Mouse (Mus musculus) lung, embryonic 14.5 days (tissue): Measurements from ENCODE around the gene Selenom. TPM values are rescaled to one million over a fixed set of nuclear protein-coding genes. Genes with fewer than 3 reads are reported as not detected.

Experiments
- ATAC-seq: fragments of 200-750 bp; cut with Nextera tagmentation; 2 replicates; pipeline ENCODE4 v1.8.0; 2017; ENCODE audit warnings: mild to moderate bottlenecking, moderate TSS enrichment, moderate library complexity; ENCODE audit not compliant: insufficient read depth
- DNase-seq: peaks from one replicate; pipeline ENCODE4 v3.0.0-alpha.2; 2015
- H3K27ac ChIP-seq: fragments of 300-500 bp; sonication (generic); 2 replicates; pipeline ENCODE4 v1.5.1; 2014; ENCODE audit warnings: low read depth, mild to moderate bottlenecking, moderate library complexity
- H3K27me3 ChIP-seq: fragments of 300-500 bp; sonication (generic); 2 replicates; pipeline ENCODE4 v1.6.1; 2014; ENCODE audit warnings: low read length, control low read depth; ENCODE audit not compliant: insufficient read depth
- H3K36me3 ChIP-seq: fragments of 300-500 bp; sonication (generic); 2 replicates; pipeline ENCODE4 v1.6.1; 2014; ENCODE audit warnings: control low read depth; ENCODE audit not compliant: insufficient read depth
- H3K4me1 ChIP-seq: fragments of 300-500 bp; sonication (generic); 2 replicates; pipeline ENCODE4 v1.6.1; 2014; ENCODE audit warnings: antibody characterized with exemption, control low read depth; ENCODE audit not compliant: insufficient read depth
- H3K4me2 ChIP-seq: fragments of 300-500 bp; sonication (generic); 2 replicates; pipeline ENCODE4 v1.6.1; 2014; ENCODE audit warnings: mild to moderate bottlenecking
- H3K4me3 ChIP-seq: fragments of 300-500 bp; sonication (generic); 2 replicates; pipeline ENCODE4 v1.5.1; 2014; ENCODE audit warnings: low read depth, low read length
- H3K9ac ChIP-seq: fragments of 300-500 bp; sonication (generic); 2 replicates; pipeline ENCODE4 v1.6.1; 2014
- H3K9me3 ChIP-seq: fragments of 300-500 bp; sonication (generic); 2 replicates; pipeline ENCODE4 v1.6.1; 2016; ENCODE audit warnings: low read depth, low read length, control low read depth
- CTCF ChIP-seq: IDR thresholded peaks from 2 replicates; pipeline ENCODE4 v1.5.1; 2016; ENCODE audit warnings: antibody characterized with exemption, low read depth
- WGBS: fragments of 180-500 bp; shearing (Covaris S2); extraction: QIAGEN DNeasy Blood & Tissue Kit; methylation state at CpG from one replicate; pipeline ENCODE4 v1.1.7; 2014; 5-methylcytosine and 5-hydroxymethylcytosine counted together
- polyA plus RNA-seq: library from polyadenylated mRNA; unstranded; fragments of >200 nt; fragmentation: Nextera tagmentation; extraction: Ambion mirVana; gene quantifications from 2 replicates; pipeline ENCODE4 v1.2.1, GENCODE M21; 2014

Gene Selenom
- polyA plus RNA-seq, 1 experiment from 2014 or later = 100 TPM

DNA sequence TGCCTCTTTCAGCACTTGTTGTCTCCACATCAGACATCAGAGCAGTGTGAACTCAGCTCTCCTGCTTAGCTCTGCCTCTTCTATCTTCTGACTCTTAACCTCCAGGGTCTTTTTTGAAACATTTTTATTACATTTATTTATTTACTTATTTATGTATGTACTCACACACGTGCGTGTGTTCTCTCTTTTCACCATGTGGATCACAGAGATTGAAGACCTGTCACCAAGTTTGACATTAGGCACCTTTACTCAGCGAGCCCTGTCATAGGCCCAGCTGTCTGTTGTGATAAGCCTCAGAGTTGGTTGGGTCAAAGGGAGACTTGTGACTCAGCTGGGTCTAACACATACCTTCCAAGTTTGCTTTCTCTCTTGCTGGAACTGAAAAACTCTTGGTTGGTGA lies 43.4 kb downstream of the Selenom start:
- no peak overlapping the region for H3K27ac ChIP-seq
- no peak for TF ChIP-seq CTCF

DNA sequence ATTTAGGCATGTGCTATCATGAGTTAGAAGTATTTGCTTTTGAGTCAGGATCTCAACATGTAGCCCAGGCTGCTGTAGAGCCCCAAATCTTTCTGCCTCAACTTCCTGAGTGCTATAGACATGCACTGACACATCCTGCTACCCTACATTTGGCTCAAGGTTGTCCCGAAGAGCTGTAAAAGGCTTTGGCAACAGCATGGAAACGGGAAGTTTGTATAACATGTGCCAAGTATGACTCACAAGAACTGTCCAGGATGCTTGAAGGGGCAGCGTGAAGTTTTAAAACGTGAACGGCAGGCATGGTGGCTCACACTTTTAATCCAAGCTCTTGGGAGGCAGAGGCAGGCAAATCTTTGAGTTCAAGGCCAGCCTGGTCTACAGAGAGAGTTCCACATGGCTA lies 45.7 kb downstream of the Selenom start:
- Histone ChIP-seq H3K36me3 (no peaks in the 10 kb centered on the region), H3K27me3 (no peaks in the 10 kb centered on the region), H3K4me3 (no peak overlapping the region), H3K4me2 (no peak overlapping the region), H3K9ac (no peak overlapping the region), H3K27ac (peak overlapping the region; percentile 30; the same call in 1 of the 2 replicates), H3K9me3 (no peaks in the 10 kb centered on the region), H3K4me1 (peaks cover 4% of the 10 kb centered on the region; the same call in 1 of the 2 replicates)
- 37% methylated on average over 5 of the region's 5 CpGs for WGBS
- ATAC-seq = peak; percentile 38; the same call in 1 of the 2 replicates
- TF ChIP-seq CTCF = no peak
- DNase-seq = peak; percentile 75

More for the DNA sequence above, 43.4 kb downstream of the Selenom start:
- 32% methylated on average over 3 of the region's 3 CpGs for whole genome bisulfite sequencing
- ATAC-seq (no peak), DNase-seq (no peak)
- Histone ChIP-seq H3K36me3 (no peaks in the 10 kb centered on the region), H3K9ac (no peak overlapping the region), H3K4me2 (no peak overlapping the region), H3K27me3 (no peaks in the 10 kb centered on the region), H3K9me3 (no peaks in the 10 kb centered on the region), H3K4me1 (no peaks in the 10 kb centered on the region), H3K4me3 (no peak overlapping the region)

DNA sequence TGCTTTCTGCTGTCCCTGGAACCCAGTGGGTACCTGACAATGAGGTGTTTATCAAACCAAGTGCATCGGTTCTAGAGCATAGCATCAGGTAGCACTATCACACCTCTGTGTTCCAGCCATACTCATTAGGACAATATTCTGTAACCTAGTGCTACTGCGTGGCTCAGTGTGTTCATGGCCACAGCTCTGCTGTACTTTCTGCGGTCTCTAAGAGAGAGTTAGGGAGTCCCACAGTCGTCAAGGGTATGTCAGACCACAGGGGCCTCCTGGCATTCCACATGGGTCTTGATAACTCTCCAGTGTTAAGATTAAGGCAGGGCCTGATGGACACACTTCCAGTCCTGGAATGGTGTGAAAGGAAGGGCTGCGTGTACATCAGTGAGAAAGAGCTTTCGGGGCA lies 49.4 kb downstream of the Selenom start:
- WGBS = 81% methylated on average over 6 of the region's 6 CpGs
- Histone ChIP-seq H3K9me3 (no peaks in the 10 kb centered on the region), H3K4me1 (peaks cover 4% of the 10 kb centered on the region; the same call in 1 of the 2 replicates), H3K27ac (no peak overlapping the region), H3K27me3 (no peaks in the 10 kb centered on the region), H3K4me2 (no peak overlapping the region), H3K4me3 (no peak overlapping the region), H3K36me3 (no peaks in the 10 kb centered on the region), H3K9ac (no peak overlapping the region)
- no peak for TF ChIP-seq CTCF
- ATAC-seq (no peak), DNase-seq (no peak)

DNA sequence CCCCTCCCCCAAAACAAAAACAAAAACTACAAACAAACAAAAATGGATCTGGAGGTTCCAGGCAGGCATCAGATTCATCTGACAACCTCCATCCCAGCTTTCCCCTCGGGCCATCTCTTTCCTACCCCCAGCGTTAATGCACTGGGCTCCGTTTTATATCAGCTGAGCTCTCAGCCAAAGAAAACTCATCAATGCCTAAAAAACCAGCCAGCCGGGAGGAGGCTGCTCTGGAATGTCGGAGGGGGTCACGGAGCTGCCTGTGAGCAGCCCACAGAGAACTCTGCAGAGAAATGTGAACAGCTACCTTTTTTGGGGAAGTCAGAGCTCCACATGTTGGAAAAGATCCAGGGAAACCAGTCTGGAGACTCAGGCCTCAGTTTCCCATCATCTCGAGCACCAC lies 50.0 kb downstream of the Selenom start:
- Histone ChIP-seq H3K9me3 (no peaks in the 10 kb centered on the region), H3K36me3 (no peaks in the 10 kb centered on the region), H3K4me2 (no peak overlapping the region), H3K4me3 (no peak overlapping the region), H3K4me1 (peaks cover 4% of the 10 kb centered on the region; the same call in 1 of the 2 replicates), H3K27ac (peak overlapping the region; percentile 80), H3K9ac (no peak overlapping the region), H3K27me3 (no peaks in the 10 kb centered on the region)
- DNase-seq (peak; percentile 64), ATAC-seq (peak; percentile 29; the same call in 1 of the 2 replicates)
- no peak for TF ChIP-seq CTCF
- 23% methylated on average over 7 of the region's 7 CpGs for WGBS

DNA sequence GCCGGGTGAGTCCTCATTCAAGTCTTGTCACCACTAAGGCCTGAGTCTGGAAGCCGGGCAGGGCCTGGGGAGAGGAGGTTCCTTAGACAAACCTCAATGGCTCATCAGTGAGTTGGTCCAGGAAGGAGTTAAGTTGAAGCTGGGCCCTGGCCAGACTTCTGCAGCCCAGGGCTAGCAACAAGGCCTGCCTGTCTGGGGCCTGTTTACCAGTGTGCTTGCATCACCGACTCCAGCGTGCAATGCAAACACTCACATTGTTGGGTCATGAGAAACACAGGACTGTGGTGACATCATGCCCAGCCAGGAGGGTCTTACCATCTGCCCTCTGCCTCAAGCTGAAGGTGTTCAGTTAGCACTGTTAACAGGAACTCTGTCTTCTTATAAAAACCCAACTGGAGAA lies 51.5 kb downstream of the Selenom start:
- no peak overlapping the region for H3K4me3 ChIP-seq
- TF ChIP-seq CTCF = no peak
- H3K9me3 ChIP-seq = no peaks in the 10 kb centered on the region
- H3K36me3 ChIP-seq = no peaks in the 10 kb centered on the region
- H3K27me3 ChIP-seq = no peaks in the 10 kb centered on the region
- ATAC-seq (peak; percentile 60; the same call in 1 of the 2 replicates), DNase-seq (peak; percentile 64)
- peaks cover 4% of the 10 kb centered on the region; the same call in 1 of the 2 replicates for H3K4me1 ChIP-seq
- peak overlapping the region; percentile 65 for H3K27ac ChIP-seq
- H3K9ac ChIP-seq = no peak overlapping the region
- WGBS = 40% methylated on average over 4 of the region's 4 CpGs
- H3K4me2 ChIP-seq = no peak overlapping the region

Other genes with a start within 250 kb of the Selenom start
- 237 and 245 TPM in 2 replicates for gene Drg1, start 248.3 kb upstream of the Selenom start, polyA plus RNA-seq
- gene Patz1, start 225.8 kb upstream of the Selenom start, polyA plus RNA-seq = 60.7 and 61.3 TPM in 2 replicates
- gene Pik3ip1, start 184.3 kb upstream of the Selenom start, polyA plus RNA-seq = 6.4 and 8.5 TPM in 2 replicates
- 45.3 and 49.1 TPM in 2 replicates for gene Limk2, start 105.5 kb upstream of the Selenom start, polyA plus RNA-seq
- 37.9 and 40.7 TPM in 2 replicates for gene Rnf185, start 62.3 kb upstream of the Selenom start, polyA plus RNA-seq
- 0.46 and 0.47 TPM in 2 replicates for gene Pla2g3, start 26.4 kb upstream of the Selenom start, polyA plus RNA-seq
- gene Inpp5j, start 9.9 kb upstream of the Selenom start, polyA plus RNA-seq = 1.2 and 1.5 TPM in 2 replicates
- gene Smtn, start 25.9 kb downstream of the Selenom start, polyA plus RNA-seq = 103 and 108 TPM in 2 replicates
- gene Morc2a, start 134.5 kb downstream of the Selenom start, polyA plus RNA-seq = 25.7 and 27.1 TPM in 2 replicates